Mouse (Mus musculus) cerebellum, adult 9-10 months (tissue): ENCODE results near the gene Myo3b.

Experiments used
- DNase-seq: peaks from one replicate; pipeline ENCODE4 v3.0.0; 2022

The Myo3b gene

DNA sequence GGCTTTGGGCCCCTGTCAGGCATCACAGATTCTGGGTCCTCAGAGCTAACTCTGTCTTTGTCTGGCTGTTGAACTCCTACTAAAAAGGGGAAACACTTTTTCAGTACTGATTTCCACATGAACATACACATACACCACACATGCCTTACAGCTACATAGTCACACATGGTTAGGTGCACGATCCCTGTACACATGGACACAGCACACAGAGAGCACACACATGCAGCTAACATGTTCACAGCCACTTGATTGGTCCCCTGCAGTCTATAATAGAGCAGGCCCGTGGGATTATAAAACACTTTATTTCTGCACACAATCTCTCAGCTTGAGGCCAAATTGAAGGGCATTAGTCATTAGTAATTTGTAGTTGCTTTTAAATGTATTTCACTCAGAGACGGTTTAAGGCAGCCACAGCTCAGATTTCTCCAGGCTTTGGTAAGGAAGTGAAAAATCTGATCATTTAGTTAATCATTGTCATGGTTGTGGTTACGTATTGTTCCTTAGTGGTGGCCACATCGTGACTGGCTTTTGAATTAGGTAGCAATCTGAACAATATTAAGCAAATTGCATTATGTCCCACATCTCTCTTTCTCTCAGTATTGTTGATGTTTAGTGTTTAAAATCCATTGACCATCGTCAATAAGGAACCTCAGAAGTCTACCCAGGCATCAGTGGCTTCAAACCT, 27.6 kb downstream of the Myo3b start:
- DNase-seq: no peak

DNA sequence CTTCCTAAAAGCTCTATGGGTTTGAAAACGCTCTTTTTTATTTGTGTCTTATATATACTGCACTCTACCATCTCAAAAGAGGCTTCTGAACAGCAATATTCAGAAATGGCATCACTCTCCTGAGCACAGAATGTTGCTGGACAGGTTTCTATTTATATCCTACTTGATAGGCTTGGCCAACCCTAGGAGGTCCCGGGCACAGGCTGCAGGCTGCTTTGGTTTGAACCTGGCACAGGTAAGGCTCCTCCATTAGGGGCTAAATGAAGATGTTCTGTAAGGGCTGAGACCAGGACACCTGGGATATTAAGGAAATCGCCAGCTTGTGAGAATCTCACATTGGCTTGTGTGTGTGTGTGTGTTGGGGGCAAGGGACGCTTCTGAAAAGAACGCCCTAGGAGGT, 30.9 kb downstream of the Myo3b start:
- no peak for DNase-seq

DNA sequence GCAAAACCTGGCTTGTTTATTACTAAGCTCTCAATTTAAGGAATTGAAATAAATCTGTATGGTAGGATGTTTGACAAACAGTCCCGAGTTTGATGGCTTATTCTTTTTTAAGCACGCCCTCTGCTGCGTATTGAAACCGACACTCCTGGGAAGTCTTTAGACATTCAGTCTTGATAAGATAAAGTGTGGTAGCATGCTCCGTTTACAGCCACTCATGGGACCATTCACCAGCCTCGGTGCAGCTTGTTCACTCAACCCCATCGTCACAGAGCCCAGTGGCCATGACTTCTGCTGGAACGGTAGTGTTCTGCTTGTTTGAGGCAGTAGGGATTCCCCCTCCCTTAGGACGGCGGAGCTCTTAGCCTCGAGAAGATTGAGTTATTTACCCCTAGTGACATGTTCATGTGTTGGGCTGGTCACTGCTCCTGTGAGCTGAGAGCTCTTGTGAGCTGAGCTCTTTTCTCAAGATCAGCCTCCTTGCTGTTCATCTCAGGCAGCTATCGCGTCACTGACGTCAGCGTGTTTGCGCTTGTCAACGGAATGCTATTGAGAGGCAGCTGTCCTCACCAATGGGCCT, 44.6 kb downstream of the Myo3b start:
- DNase-seq: no peak

DNA sequence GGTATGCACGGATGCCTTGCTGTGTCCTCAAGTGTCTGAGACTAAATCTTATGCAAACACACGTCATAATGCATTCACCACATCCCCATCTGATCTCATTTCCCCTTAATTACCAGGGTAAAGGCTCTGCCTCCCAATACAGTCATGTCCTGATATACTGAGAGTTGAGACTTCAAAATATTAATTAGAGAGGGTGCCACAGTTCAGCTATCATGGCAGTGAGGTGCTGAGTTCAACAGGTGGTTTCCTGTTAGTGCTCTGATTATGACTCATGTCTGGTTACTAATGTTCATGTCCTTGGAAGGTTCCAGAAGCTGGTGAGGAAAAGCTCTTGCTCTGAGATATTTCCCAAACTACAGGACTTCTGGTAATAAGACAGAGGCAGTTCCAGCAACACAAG, 52.3 kb downstream of the Myo3b start:
- DNase-seq: no peak

DNA sequence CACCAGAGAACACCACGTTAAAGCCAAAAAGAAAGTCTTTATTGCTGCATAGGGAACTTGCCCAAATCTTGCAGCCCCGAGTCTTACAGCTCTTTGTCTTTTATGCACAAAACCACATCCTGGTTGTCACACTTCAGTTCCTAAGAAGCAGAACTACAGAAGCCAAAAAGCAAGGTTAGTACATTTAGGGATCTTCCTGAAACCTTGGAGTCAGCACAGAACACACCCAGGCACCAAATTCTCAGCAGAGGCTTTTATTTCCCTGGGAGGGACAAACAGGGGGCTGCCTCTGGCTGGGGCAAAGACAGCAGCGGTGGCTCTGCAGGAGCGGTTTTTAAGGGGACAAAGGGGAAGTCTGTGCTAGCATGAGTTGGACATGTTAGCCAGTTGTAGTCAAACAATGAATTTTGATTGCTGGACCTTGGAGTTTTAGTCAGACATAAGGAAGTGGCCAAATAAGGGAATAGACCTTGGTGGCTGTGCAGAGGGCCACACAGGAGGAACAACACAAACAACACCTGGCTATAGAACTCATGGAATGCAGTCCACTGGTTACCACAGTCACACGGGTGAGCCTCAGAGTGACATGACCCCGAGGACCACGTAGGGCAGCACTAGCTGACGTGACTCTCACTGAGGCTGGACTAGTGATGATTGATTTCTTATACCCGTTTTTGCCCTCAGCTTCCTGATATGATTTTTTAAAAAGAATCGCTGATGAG, 53.0 kb downstream of the Myo3b start:
- DNase-seq: no peak

DNA sequence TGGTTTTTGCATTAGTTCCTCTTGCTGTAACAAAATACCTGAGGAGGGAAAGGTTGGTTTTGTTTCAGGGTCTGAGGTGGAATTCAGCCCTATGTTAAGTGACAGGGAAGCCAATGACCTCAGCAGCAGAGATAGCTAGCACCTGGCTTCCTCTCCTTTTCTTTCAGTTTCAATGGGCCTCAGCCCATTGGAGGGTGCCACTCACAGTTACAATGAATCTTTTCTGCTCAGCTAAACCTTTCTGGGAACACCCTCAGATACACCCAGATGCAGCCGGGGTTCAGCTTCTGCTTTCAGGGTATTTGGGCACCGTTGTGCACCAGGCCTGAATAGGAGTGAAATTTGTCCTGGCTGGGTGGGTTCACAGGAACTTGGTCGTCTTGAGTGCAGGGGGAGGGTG, 53.7 kb downstream of the Myo3b start:
- no peak for DNase-seq

DNA sequence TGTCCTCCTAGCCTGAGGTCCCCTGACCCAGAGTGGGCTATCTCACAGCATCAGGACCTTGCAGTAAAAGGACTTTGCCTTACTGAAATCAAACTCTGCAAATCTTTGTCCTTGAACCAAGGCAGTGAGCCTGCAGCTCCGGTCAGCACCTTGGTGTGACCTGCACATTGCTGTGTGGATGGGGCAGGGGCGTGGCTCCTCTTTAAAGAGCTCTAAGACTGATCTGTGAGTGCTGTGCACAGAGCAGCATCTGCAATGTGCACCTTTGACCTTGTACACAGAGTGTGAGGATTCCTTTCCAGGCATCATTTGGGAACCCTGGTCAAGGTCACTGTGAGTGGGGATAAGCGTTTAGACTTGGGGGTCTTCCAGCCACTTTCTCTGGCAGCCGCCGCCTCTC, 55.5 kb downstream of the Myo3b start:
- no peak for DNase-seq

DNA sequence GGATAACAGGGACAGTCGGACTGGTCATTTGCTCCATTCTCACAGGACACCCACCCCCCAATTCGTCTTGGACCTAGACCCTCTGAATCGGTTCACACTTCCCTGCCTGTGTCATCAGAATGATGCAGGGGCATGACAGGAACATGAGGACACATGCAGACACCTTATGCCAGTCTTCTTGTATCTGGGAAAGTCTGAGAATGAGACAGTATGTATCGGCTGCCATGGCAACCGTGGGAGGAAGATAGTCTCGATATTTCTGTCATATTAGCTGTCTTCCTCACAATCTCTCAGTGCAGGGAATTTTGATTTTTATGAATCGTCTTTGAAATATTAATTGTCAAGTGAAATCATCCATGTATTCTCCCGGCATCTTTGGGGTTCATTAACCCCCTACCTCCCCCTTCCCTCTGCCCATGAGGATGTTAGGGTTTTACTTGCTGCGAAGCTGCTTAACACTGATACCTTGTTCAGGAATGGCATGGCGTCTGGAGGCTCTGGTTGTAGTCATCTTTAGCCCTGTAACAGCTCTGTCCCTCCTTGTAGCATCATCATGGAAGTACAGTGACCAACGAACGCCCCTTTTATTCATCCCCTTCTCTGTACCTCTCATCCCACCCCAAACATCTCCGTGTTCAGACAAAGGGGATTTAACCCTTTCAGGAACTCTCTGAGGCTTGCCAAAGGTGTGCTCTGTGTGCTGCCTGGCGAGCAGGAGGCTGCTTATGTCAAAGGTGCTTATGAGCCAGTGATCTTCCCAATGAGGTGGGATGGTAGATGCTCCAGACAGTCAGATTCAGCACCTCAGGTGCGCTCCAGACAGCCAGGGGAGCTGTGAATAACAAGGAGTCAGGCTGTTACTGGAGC, 58.5 kb downstream of the Myo3b start:
- no peak for DNase-seq

DNA sequence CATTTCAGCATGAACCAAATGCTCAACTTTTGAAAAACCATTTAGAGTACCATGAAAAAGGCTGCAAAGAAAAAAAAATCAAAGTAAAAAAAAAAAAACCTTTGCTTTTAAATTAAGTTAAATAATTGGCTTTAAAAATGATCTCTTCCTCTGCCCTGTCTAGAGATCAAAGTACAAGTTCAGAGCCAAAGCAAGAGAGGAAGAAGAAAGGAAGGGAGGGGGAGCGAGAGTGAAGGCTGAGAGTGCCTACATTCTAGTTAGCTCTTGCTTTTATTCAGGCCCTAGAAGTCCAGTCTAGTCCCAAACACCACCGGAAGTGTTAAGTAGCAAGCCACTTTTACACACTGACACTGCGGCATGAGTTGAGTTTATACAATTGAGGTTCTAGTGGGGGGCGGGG, 60.5 kb downstream of the Myo3b start:
- no peak for DNase-seq

DNA sequence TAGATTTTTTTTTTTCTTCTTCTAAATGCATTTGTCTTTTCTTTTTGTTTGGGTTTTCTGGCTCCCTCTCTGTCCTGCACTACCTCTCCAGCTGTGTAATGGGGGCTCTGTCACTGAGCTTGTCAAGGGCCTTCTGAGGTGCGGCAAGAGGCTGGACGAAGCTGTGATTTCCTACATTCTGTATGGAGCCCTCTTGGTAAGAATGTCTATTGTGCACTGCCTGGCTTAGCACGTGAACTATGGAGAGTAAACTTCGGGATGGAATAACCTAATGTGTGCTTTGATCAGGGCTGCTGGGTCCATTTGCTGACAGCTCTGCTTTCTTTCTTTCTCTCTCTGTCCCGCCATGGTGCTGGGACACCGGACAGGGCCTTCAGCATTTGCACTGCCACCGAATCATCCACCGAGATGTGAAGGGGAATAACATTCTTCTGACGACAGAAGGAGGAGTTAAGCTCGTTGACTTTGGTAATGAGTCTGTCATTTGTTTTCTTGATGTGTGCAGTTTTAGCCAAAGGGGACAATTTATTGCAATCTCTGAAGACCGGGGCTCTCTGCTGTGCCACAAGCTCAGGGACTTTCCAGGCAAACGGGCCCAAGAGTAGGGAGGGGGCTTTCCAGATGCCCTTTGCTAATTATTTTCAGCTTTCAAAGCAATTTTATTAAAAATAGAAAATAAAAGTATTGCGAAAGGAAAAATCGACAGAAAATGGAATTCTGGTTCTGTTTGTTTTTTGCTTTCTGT, 66.5 kb downstream of the Myo3b start:
- DNase-seq: no peak

DNA sequence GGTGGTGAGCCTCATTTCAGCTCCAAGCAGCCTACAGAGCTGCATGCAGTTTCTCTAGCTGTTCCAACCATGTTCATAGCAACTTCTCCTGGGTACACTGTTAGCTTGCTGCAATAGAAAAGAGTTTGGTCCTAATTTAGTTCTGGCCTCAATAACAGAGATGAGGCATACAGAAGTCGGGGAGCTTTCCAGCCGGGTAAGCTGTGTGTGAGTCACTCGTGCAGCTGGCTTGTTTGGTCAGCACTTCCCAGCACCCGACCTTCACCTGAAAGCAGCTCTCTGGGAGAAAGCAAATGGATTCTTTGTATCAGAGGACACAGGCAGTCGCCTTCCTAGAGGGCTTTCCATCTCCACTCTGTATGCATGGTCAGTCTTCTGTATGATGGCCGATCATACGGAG, 70.1 kb downstream of the Myo3b start:
- no peak for DNase-seq

DNA sequence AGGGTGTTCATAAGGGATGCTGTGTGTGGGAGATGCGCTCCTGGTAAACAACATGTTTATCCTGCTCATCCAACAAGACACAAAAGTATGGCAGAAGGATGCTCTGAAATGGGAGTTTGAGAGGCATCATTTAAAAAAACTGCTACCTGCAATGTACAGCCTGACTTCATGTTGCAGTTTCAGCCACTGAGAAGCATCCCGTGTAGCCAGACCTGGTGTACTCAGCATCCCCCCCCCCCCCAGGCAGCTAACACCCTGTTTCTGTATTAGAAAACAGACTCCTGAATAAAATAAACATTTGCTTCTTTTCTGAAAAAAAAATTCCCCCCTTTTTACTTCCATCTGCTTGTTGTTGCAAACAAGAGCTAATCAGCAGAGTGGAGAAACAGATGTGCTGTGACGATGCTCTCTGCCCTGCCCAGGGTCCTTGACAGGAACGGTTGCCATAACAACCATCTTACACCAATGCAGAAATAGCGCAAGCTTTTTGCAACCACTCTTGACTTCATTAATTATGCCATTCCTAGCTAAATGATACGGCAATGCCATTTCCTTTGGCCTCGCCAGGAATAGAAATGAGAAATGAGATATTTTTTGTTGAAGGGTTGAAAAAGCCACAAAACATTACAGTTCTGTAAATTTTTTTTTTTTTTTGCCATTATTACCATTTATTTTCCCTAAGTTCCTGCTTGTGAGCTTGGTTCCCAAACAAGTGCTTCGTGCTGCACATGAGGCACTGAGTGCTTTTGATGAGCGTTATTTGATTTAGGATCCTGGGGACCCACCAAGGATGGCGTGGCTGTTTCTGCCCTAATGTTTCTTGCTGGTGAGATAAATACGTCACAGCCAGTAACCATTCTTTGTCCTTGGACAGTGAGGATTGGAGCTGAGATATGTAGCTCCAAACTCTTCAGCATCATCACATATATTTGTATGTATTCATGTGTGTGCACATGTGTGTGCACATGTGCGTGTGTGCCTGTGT, 75.2 kb downstream of the Myo3b start:
- DNase-seq: no peak

DNA sequence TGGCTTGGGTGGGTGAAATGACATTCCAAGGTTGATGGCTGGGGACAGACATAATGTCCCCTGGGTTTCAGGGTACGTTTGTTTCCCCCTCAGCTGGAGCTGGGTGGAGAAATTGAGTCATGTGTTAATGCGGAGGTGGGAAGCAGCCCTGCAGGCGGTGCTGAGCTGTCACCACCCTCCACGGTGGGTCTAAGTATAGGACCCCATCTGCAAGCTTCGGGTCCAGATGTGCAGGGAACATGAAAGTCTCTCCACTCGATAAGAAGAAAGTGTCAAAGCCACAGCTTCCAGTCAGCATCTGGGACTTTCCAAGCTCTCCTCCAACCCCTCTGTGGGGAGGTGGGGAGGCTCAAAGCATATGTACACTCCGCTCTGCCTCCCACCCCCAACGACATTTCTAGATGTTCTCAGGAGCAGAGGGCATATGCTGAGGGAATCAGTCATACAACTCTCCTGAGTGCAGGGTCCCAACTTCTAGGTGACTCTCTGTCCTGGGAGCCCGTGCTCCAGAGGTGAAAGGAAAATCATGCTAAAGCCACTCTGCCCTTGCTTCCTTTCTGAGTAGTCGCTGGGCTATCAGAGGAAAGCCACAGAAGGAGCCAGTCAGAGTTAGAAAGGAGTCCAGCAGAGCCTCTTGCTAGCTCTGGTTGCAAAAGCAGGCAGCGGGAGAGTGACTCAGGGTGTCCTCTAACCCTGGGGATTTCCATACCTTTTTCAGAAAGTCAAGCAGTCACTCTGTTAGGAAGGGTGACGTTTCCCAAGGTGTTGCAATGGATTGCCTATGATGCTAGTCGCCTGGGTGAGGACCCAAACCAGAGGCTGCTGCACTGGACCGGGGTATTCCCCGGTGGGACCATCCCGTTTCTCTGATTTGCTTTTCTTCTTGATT, 79.7 kb downstream of the Myo3b start:
- DNase-seq: no peak

DNA sequence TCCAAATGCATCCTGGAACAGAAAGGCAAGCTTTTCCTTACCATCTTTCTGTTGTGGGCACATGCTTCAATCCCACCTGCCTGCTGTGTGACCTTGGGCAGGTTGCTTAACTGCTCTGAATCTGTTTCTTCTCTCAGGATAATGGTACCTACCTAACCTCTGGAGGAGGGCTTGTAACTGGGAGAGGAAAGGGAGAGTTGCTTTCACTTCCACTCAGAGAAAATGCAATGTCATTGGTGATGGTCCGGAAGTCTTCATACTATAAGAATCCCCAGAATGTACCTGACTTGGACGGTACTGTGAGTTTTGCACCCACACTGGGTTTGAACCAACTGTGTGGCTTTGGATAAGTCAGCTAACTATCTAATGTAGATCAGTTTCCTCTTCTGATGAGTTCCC, 80.3 kb downstream of the Myo3b start:
- no peak for DNase-seq

DNA sequence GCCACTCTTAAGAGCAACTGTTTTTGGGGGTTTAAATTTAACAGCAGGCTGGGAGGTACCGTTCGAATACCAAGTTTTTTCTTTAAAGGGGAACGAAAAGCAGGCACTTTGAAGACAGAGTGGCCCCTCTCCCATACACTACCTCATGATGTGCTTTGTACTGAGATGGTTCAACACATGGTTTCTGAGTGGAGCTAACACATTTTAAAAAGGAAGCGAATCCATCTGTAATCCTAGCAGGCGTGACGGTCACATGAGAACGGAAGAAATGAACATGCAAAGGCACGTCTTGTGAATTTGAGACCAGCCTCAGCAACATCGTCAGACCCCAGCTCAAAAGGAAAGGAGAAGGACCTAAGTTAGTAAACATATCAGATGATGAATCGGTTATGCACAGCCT, 87.4 kb downstream of the Myo3b start:
- DNase-seq: no peak

DNA sequence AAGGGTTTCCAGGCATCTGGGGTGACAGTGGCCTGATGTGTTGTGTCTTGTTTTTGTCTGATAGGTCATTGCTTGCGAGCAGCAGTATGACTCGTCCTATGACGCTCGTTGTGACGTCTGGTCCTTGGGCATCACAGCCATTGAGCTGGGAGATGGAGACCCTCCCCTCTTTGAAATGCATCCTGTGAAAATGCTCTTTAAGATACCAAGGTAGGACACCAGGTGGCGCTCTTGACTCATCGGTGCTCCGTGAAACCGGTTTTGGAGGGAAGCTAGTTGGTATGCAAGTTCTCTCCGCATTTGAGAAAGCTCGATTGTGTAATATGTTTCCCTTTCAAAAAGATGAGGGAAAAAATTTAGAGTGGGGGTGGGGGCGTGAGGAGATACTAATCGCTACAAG, 87.9 kb downstream of the Myo3b start:
- peak; percentile 60 for DNase-seq

DNA sequence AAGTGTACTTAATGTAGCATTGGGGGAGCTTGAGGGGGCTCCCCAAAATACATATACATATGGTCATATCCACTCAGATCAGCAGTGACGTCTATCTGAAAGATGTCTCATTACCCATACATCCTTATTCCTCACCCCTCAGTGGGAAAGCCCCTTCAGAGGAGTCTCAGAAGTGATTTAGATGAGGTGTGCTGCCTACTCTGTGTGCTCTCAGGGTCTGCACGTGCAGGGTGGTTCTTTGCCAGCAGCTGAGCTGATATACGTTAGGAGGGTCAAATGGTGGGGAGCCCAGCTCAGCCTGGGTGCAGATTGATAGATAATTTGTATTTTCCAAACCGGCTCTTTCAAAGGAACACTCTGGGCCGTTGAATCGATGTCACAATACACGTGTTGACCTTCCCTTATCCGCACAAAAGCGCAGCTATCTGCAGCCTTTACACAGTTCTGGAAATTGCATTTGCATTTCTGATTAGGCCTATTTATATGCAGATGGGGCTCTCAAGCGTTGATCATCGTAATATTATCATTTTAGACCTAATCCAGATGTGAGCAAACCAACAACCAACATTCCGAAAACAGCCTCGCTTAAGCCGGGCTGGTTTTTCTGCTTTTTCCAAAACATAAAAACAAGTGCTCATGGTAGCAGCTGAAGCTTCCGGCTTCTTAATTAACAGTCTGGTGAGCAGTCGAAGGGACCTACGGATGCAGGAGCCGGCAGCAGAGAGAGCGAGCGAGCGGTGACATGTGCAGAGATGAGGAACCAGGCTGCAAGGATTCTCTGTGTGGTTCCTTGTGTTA, 88.6 kb downstream of the Myo3b start:
- DNase-seq: no peak

DNA sequence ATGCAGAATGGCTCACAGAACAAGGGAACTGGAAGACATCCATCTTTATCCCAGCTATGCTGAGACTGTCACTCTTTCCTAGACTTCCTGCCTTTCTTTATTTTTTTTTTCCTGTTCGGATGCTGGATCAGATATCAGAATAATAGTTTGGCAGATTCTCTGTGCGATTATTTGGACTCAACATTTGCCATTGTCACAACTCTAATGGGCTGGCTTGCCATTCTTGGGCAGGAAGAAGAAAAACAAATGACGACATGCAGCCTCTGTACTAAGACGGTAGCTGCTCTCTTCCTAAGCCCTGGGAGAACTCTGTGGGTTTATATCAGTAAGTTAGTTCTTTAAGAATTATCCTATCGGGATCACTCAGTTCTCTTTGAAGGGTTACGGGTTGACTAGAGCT, 89.7 kb downstream of the Myo3b start:
- no peak for DNase-seq

DNA sequence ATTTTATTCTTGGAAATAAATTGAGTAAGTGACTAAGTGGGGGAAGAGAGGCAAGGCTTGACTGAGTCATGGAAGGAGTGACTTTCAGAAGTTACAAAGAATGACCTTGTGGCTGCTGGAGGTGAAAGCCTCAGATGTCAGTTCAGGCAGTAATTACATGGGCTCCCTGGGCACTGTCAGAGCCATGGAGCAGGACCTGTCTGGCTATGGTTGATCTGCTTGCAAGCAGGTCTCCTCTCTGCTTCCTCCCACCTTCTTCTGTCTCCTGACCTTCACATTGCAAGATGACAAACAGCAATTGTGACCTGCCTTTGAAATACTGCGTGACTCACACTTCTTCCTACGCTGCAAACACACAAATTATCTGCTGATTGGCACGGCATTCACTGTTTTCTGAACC, 90.6 kb downstream of the Myo3b start:
- no peak for DNase-seq

DNA sequence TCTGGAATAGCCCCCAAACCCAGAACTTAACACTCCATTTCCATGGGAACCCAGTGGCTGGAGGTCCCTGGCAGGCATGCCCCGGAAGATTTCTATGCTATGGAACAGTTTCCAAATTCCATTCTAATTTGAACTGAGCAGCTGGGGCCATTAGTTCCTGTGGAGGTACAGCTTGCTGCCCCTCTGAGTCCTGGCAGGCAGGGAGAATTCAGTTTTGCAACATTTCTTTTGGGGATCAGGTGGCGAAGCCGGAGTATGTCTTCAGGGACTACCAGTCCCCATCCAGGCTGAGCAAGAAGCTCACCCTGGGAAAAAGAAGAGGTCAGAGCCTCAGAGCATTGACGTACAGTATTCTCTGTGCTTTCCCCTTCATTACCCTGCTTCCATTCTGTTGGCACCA, 94.4 kb downstream of the Myo3b start:
- peak; percentile 10 for DNase-seq
